Mouse (Mus musculus) CD4-positive, CD25-positive, alpha-beta regulatory T cell, adult 2 months (primary cell): Measurements from ENCODE around the gene Cps1.

Experiments used
- DNase-seq: peaks from one replicate; pipeline ENCODE4 v3.0.0-alpha.2; 2012; ENCODE audit warnings: low read depth, low spot score

The Cps1 gene

GRCm38 (mm10) chr1:67234861-67235260, 112.0 kb downstream of the Cps1 start:
- no peak for DNase-seq

- DNase-seq = no peak
These were observed 112.8 kb downstream of the Cps1 start for GRCm38 (mm10) chr1:67235468-67236217.

GRCm38 (mm10) chr1:67238446-67238845, 115.6 kb downstream of the Cps1 start:
- no peak for DNase-seq

- DNase-seq = no peak
These were observed 116.1 kb downstream of the Cps1 start for GRCm38 (mm10) chr1:67238941-67239340.

- DNase-seq = no peak
These were observed 142.4 kb downstream of the Cps1 start for GRCm38 (mm10) chr1:67265222-67265621.

GRCm38 (mm10) chr1:67267972-67268371, 145.1 kb downstream of the Cps1 start:
- no peak for DNase-seq

GRCm38 (mm10) chr1:67268450-67268849, 145.6 kb downstream of the Cps1 start:
- DNase-seq = no peak

GRCm38 (mm10) chr1:67276270-67276669, 153.4 kb downstream of the Cps1 start:
- no peak for DNase-seq
